Mouse (Mus musculus): ENCODE measurements around the gene Lctl. TPM values are rescaled to one million over a fixed set of nuclear protein-coding genes. Genes with fewer than 3 reads are reported as not detected.

The Lctl gene
- polyA plus RNA-seq, 1 experiment from 2014 or later = not detected

- no peak for DNase-seq (ENCODE audit: low spot score)
- ATAC-seq (ENCODE audit: low read depth) = no peak
Measured at GRCm38 (mm10) chr9:64098282-64098681, 18.7 kb upstream of the Lctl start.

GRCm38 (mm10) chr9:64100442-64100841 lies 16.5 kb upstream of the Lctl start:
- WGBS = 6% methylated on average over 4 of the region's 4 CpGs
- Histone ChIP-seq H3K4me1 (ENCODE audit: control insufficient read depth, insufficient read depth, low read length) (no peaks in the 10 kb centered on the region), H3K36me3 (ENCODE audit: control insufficient read depth, insufficient read depth, low read length) (no peaks in the 10 kb centered on the region), H3K9me3 (ENCODE audit: control insufficient read depth, low read length) (no peaks in the 10 kb centered on the region), H3K4me3 (ENCODE audit: low read depth, low read length) (no peak overlapping the region), H3K4me2 (ENCODE audit: low read depth, low read length) (no peak overlapping the region), H3K27ac (replicated peaks; ENCODE audit: low read depth, low read length) (no peak overlapping the region), H3K27me3 (replicated peaks; ENCODE audit: control insufficient read depth, insufficient read depth, low read length) (no peaks in the 10 kb centered on the region), H3K9ac (ENCODE audit: low read depth, low read length) (no peak overlapping the region)
- no peak for ATAC-seq (ENCODE audit: low read depth)
- peak; percentile 59 for DNase-seq (ENCODE audit: low spot score)

More at GRCm38 (mm10) chr9:64098282-64098681, 18.7 kb upstream of the Lctl start:
- no peaks in the 10 kb centered on the region for H3K4me1 ChIP-seq (ENCODE audit: control insufficient read depth, insufficient read depth, low read length)
- no peaks in the 10 kb centered on the region for H3K9me3 ChIP-seq (ENCODE audit: control insufficient read depth, low read length)
- no peak overlapping the region for H3K4me3 ChIP-seq (ENCODE audit: low read depth, low read length)
- no peaks in the 10 kb centered on the region for H3K27me3 ChIP-seq (replicated peaks; ENCODE audit: control insufficient read depth, insufficient read depth, low read length)
- 72% methylated on average over 4 of the region's 4 CpGs for WGBS
- no peaks in the 10 kb centered on the region for H3K36me3 ChIP-seq (ENCODE audit: control insufficient read depth, insufficient read depth, low read length)
- H3K27ac ChIP-seq (replicated peaks; ENCODE audit: low read depth, low read length) = no peak overlapping the region
- no peak overlapping the region for H3K9ac ChIP-seq (ENCODE audit: low read depth, low read length)
- H3K4me2 ChIP-seq (ENCODE audit: low read depth, low read length) = no peak overlapping the region

DNA sequence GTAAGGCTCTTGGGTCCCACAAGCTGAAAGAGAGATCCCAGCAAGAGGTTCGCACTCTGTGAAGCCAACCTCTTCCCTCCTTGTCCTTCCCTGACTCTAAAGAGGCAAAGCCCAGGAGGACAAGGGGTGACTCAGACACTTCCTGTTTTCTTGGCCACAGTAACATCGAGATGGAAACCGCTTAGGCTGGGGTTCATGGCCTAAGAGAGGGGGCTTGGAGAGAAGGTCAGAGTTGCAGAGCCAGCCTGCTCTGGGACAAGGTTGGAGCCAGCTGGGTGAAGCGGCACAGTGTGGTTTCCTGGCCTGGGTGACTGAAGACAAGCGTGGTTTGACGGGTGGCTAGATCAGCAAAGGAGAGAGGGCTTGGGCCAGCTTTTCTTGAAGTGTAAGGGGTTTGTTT lies 11.6 kb upstream of the Lctl start:
- WGBS = 59% methylated on average over 6 of the region's 6 CpGs

GRCm38 (mm10) chr9:64110502-64110901 lies 6.4 kb upstream of the Lctl start:
- Histone ChIP-seq H3K9me3 (ENCODE audit: control insufficient read depth, low read length) (no peaks in the 10 kb centered on the region), H3K4me2 (ENCODE audit: low read depth, low read length) (no peak overlapping the region), H3K36me3 (ENCODE audit: control insufficient read depth, insufficient read depth, low read length) (no peaks in the 10 kb centered on the region), H3K4me3 (ENCODE audit: low read depth, low read length) (no peak overlapping the region), H3K4me1 (ENCODE audit: control insufficient read depth, insufficient read depth, low read length) (no peaks in the 10 kb centered on the region), H3K27me3 (replicated peaks; ENCODE audit: control insufficient read depth, insufficient read depth, low read length) (no peaks in the 10 kb centered on the region), H3K27ac (replicated peaks; ENCODE audit: low read depth, low read length) (no peak overlapping the region), H3K9ac (ENCODE audit: low read depth, low read length) (no peak overlapping the region)
- DNase-seq (ENCODE audit: low spot score) = no peak
- 94% methylated on average over 16 of the region's 16 CpGs for WGBS
- no peak for ATAC-seq (ENCODE audit: low read depth)

More for the DNA sequence above, 11.6 kb upstream of the Lctl start:
- Histone ChIP-seq H3K4me1 (ENCODE audit: control insufficient read depth, insufficient read depth, low read length) (no peaks in the 10 kb centered on the region), H3K4me2 (ENCODE audit: low read depth, low read length) (no peak overlapping the region), H3K9me3 (ENCODE audit: control insufficient read depth, low read length) (no peaks in the 10 kb centered on the region), H3K27me3 (replicated peaks; ENCODE audit: control insufficient read depth, insufficient read depth, low read length) (no peaks in the 10 kb centered on the region), H3K36me3 (ENCODE audit: control insufficient read depth, insufficient read depth, low read length) (no peaks in the 10 kb centered on the region), H3K27ac (replicated peaks; ENCODE audit: low read depth, low read length) (no peak overlapping the region), H3K4me3 (ENCODE audit: low read depth, low read length) (no peak overlapping the region), H3K9ac (ENCODE audit: low read depth, low read length) (no peak overlapping the region)
- DNase-seq (ENCODE audit: low spot score) = no peak
- no peak for ATAC-seq (ENCODE audit: low read depth)

DNA sequence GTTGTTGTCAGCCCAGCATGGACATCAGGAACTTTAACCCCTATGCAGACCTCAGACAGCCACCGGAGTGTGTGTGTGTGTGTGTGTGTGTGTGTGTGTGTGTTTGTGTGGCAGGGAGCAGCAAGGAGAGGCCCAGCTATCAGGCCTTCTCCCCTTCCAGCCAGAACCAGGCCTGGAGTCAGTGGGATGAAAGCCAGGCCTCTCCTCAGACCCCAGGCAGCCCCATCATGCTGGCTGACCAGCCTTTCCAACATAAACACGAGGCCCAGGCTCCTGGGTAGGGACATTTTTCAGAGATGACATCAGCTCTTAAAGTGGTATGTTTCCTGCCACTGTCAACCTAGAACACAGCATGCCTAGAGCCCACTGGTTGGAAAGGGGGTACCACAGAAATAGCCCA lies 2.3 kb upstream of the Lctl start:
- no peak for ATAC-seq (ENCODE audit: low read depth)

DNA sequence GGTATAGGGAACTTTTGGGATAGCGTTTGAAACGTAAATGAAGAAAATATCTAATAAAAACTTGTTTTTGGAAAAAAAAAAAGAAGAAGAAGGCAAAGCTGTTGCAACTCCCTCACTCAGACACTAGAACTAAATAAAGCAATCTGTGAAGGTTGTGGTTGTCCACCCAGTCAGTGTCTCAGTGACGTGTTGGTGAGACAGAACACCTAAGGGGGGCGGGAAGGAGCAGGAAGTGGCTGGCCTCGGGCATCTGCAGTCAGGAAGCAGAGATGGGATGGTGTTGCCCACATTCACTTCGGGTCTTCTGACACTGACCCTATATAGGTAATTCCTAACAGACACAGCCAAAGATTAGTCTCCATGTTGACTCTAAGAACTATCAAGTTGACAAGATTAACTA lies 1.2 kb upstream of the Lctl start:
- ATAC-seq (ENCODE audit: low read depth) = no peak
- 76% methylated on average over 6 of the region's 6 CpGs for WGBS
- Histone ChIP-seq H3K9ac (ENCODE audit: low read depth, low read length) (no peak overlapping the region), H3K27ac (replicated peaks; ENCODE audit: low read depth, low read length) (no peak overlapping the region), H3K36me3 (ENCODE audit: control insufficient read depth, insufficient read depth, low read length) (no peaks in the 10 kb centered on the region), H3K27me3 (replicated peaks; ENCODE audit: control insufficient read depth, insufficient read depth, low read length) (no peaks in the 10 kb centered on the region), H3K4me3 (ENCODE audit: low read depth, low read length) (no peak overlapping the region), H3K4me2 (ENCODE audit: low read depth, low read length) (no peak overlapping the region), H3K4me1 (ENCODE audit: control insufficient read depth, insufficient read depth, low read length) (no peaks in the 10 kb centered on the region), H3K9me3 (ENCODE audit: control insufficient read depth, low read length) (no peaks in the 10 kb centered on the region)
- DNase-seq (ENCODE audit: low spot score) = no peak

More for the DNA sequence above, 2.3 kb upstream of the Lctl start:
- DNase-seq (ENCODE audit: low spot score) = no peak
- H3K4me1 ChIP-seq (ENCODE audit: control insufficient read depth, insufficient read depth, low read length) = no peaks in the 10 kb centered on the region
- no peak overlapping the region for H3K27ac ChIP-seq (replicated peaks; ENCODE audit: low read depth, low read length)
- H3K36me3 ChIP-seq (ENCODE audit: control insufficient read depth, insufficient read depth, low read length) = no peaks in the 10 kb centered on the region
- H3K27me3 ChIP-seq (replicated peaks; ENCODE audit: control insufficient read depth, insufficient read depth, low read length) = no peaks in the 10 kb centered on the region
- no peak overlapping the region for H3K4me2 ChIP-seq (ENCODE audit: low read depth, low read length)
- 39% methylated on average over 2 of the region's 2 CpGs for WGBS
- no peak overlapping the region for H3K9ac ChIP-seq (ENCODE audit: low read depth, low read length)
- H3K4me3 ChIP-seq (ENCODE audit: low read depth, low read length) = no peak overlapping the region
- no peaks in the 10 kb centered on the region for H3K9me3 ChIP-seq (ENCODE audit: control insufficient read depth, low read length)

DNA sequence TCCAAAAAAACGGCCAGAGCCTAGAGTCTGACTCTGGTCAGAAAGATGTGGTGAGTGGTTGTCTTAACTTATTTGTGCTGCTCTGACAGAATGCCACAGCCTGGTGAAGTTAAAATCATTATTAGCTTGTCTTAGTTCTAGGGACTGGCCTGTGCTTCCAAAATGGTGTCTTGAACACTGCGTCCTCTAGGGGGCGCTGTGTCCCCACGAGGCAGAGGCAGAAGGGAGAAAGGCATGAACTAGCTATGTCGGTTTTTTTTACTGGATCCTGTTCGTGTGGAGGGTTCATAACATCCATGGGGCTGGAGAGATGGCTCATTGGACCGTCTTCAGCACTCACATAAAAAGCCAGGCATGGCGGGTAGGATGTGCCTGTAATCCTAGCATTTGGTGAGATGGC lies 3.0 kb downstream of the Lctl start:
- no peak overlapping the region for H3K4me2 ChIP-seq (ENCODE audit: low read depth, low read length)
- H3K27me3 ChIP-seq (replicated peaks; ENCODE audit: control insufficient read depth, insufficient read depth, low read length) = no peaks in the 10 kb centered on the region
- no peak overlapping the region for H3K27ac ChIP-seq (replicated peaks; ENCODE audit: low read depth, low read length)
- no peaks in the 10 kb centered on the region for H3K36me3 ChIP-seq (ENCODE audit: control insufficient read depth, insufficient read depth, low read length)
- no peak overlapping the region for H3K9ac ChIP-seq (ENCODE audit: low read depth, low read length)
- no peak overlapping the region for H3K4me3 ChIP-seq (ENCODE audit: low read depth, low read length)
- ATAC-seq (ENCODE audit: low read depth) (no peak), DNase-seq (ENCODE audit: low spot score) (no peak)
- 34% methylated on average over 8 of the region's 8 CpGs for WGBS
- H3K4me1 ChIP-seq (ENCODE audit: control insufficient read depth, insufficient read depth, low read length) = no peaks in the 10 kb centered on the region
- H3K9me3 ChIP-seq (ENCODE audit: control insufficient read depth, low read length) = no peaks in the 10 kb centered on the region

- Histone ChIP-seq H3K9me3 (ENCODE audit: control insufficient read depth, low read length) (no peaks in the 10 kb centered on the region), H3K4me2 (ENCODE audit: low read depth, low read length) (no peak overlapping the region), H3K27me3 (replicated peaks; ENCODE audit: control insufficient read depth, insufficient read depth, low read length) (no peaks in the 10 kb centered on the region), H3K9ac (ENCODE audit: low read depth, low read length) (no peak overlapping the region), H3K4me3 (ENCODE audit: low read depth, low read length) (no peak overlapping the region), H3K27ac (replicated peaks; ENCODE audit: low read depth, low read length) (no peak overlapping the region), H3K36me3 (ENCODE audit: control insufficient read depth, insufficient read depth, low read length) (no peaks in the 10 kb centered on the region), H3K4me1 (ENCODE audit: control insufficient read depth, insufficient read depth, low read length) (no peaks in the 10 kb centered on the region)
- ATAC-seq (ENCODE audit: low read depth) (no peak), DNase-seq (ENCODE audit: low spot score) (no peak)
- 41% methylated on average over 11 of the region's 11 CpGs for WGBS
Measured at GRCm38 (mm10) chr9:64120584-64121277, 3.8 kb downstream of the Lctl start.

GRCm38 (mm10) chr9:64122601-64123000 lies 5.7 kb downstream of the Lctl start:
- DNase-seq (ENCODE audit: low spot score) (no peak), ATAC-seq (ENCODE audit: low read depth) (no peak)
- H3K36me3 ChIP-seq (ENCODE audit: control insufficient read depth, insufficient read depth, low read length) = no peaks in the 10 kb centered on the region
- no peak overlapping the region for H3K4me3 ChIP-seq (ENCODE audit: low read depth, low read length)
- no peak overlapping the region for H3K27ac ChIP-seq (replicated peaks; ENCODE audit: low read depth, low read length)
- H3K9ac ChIP-seq (ENCODE audit: low read depth, low read length) = no peak overlapping the region
- 91% methylated on average over 10 of the region's 10 CpGs for WGBS
- no peaks in the 10 kb centered on the region for H3K27me3 ChIP-seq (replicated peaks; ENCODE audit: control insufficient read depth, insufficient read depth, low read length)
- no peaks in the 10 kb centered on the region for H3K9me3 ChIP-seq (ENCODE audit: control insufficient read depth, low read length)
- H3K4me1 ChIP-seq (ENCODE audit: control insufficient read depth, insufficient read depth, low read length) = 0 out of 2 replicates have a peak, but pooled peaks cover 6% of the 10 kb centered on the region
- no peak overlapping the region for H3K4me2 ChIP-seq (ENCODE audit: low read depth, low read length)

Data from embryonic facial prominence, embryonic 14.5 days (tissue).